Mouse (Mus musculus): ENCODE measurements at regions not wholly inside any gene's neighbourhood (a gene's known extent, or its start where the extent isn't known, plus 50 kb on each side); places are given as distances from the start of the nearest gene placed in this dataset.

- no peak for DNase-seq (ENCODE audit: low spot score in 2 of 2)
Observed at GRCm38 (mm10) chr5:112020882-112021281, 231.4 kb downstream of the Cryba4 start.

GRCm38 (mm10) chr5:112029955-112030354 is 222.4 kb downstream of the Cryba4 start:
- peak; percentile 66 to 70 for DNase-seq (ENCODE audit: low spot score in 2 of 2)

- no peak for DNase-seq (ENCODE audit: low spot score in 2 of 2)
Observed at GRCm38 (mm10) chr5:112032036-112032435, 220.3 kb downstream of the Cryba4 start.

- no peak for DNase-seq (ENCODE audit: low spot score in 2 of 2)
Observed at GRCm38 (mm10) chr5:112035426-112035825, 216.9 kb downstream of the Cryba4 start.

- no peak for DNase-seq (ENCODE audit: low spot score in 2 of 2)
Observed at GRCm38 (mm10) chr5:112037080-112037479, 215.2 kb downstream of the Cryba4 start.

GRCm38 (mm10) chr5:112039645-112040372 is 212.5 kb downstream of the Cryba4 start:
- DNase-seq (ENCODE audit: low spot score in 2 of 2), result no peak

GRCm38 (mm10) chr5:112040678-112041077 is 211.6 kb downstream of the Cryba4 start:
- no peak for DNase-seq (ENCODE audit: low spot score in 2 of 2)

- DNase-seq (ENCODE audit: low spot score in 2 of 2), result peak in 1 of 2 experiments; percentile 39
Observed at GRCm38 (mm10) chr5:112041285-112041684, 211.0 kb downstream of the Cryba4 start.

GRCm38 (mm10) chr5:112042236-112042635 is 210.1 kb downstream of the Cryba4 start:
- DNase-seq (ENCODE audit: low spot score in 2 of 2), result no peak

- DNase-seq (ENCODE audit: low spot score in 2 of 2), result no peak
Observed at GRCm38 (mm10) chr5:112050046-112050782, 202.1 kb downstream of the Cryba4 start.

GRCm38 (mm10) chr5:112050906-112051305 is 201.4 kb downstream of the Cryba4 start:
- DNase-seq (ENCODE audit: low spot score in 2 of 2), result peak; percentile 41 to 48

GRCm38 (mm10) chr5:112051786-112052185 is 200.5 kb downstream of the Cryba4 start:
- no peak for DNase-seq (ENCODE audit: low spot score in 2 of 2)

- DNase-seq (ENCODE audit: low spot score in 2 of 2), result no peak
Observed at GRCm38 (mm10) chr5:112053600-112054155, 198.6 kb downstream of the Cryba4 start.

- no peak for DNase-seq (ENCODE audit: low spot score in 2 of 2)
Observed at GRCm38 (mm10) chr5:112055018-112055417, 197.3 kb downstream of the Cryba4 start.

GRCm38 (mm10) chr5:112069917-112070316 is 182.4 kb downstream of the Cryba4 start:
- DNase-seq (ENCODE audit: low spot score in 2 of 2), result no peak

- no peak for DNase-seq (ENCODE audit: low spot score in 2 of 2)
Observed at GRCm38 (mm10) chr5:112072456-112072855, 179.9 kb downstream of the Cryba4 start.

GRCm38 (mm10) chr5:112077097-112077496 is 175.2 kb downstream of the Cryba4 start:
- no peak for DNase-seq (ENCODE audit: low spot score in 2 of 2)

GRCm38 (mm10) chr5:112077840-112078600 is 174.3 kb downstream of the Cryba4 start:
- peak; percentile 24 to 25 for DNase-seq (ENCODE audit: low spot score in 2 of 2)

GRCm38 (mm10) chr5:112081006-112081405 is 171.3 kb downstream of the Cryba4 start:
- DNase-seq (ENCODE audit: low spot score in 2 of 2), result no peak

GRCm38 (mm10) chr5:112091867-112092535 is 160.3 kb downstream of the Cryba4 start:
- peak; percentile 14 to 26 for DNase-seq (ENCODE audit: low spot score in 2 of 2)

GRCm38 (mm10) chr5:112093905-112094571 is 158.3 kb downstream of the Cryba4 start:
- peak; percentile 58 to 64 for DNase-seq (ENCODE audit: low spot score in 2 of 2)
